Mouse (Mus musculus): ENCODE measurements around the gene Marveld1.

Marveld1 gene

GRCm38 (mm10) chr19:42139724-42140517 is 7.3 kb upstream of the Marveld1 start:
- in situ Hi-C loops (cut with MboI), result no loop called here

DNA sequence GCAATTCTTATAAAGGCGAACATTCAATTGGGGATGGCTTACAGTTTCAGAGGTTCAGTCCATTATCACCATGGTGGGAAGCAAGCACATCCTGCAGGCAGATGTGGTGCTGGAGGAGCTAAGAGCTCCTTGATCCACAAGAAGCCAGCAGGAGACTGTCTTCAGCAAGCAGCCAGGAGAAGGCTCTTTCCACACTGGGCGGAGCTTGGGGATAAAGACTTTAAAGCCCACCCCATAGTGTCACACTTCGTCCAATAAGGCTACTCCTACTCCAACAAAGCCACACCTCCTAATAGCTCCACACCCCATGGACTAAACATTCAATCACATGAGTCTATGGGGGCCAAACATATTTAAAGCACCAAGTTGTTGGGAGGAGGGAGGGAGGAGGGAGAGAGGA is 5.2 kb upstream of the Marveld1 start:
- in situ Hi-C loops (cut with MboI), result no loop called here

GRCm38 (mm10) chr19:42142757-42143156 is 4.4 kb upstream of the Marveld1 start:
- in situ Hi-C loops (cut with MboI), result no loop called here

DNA sequence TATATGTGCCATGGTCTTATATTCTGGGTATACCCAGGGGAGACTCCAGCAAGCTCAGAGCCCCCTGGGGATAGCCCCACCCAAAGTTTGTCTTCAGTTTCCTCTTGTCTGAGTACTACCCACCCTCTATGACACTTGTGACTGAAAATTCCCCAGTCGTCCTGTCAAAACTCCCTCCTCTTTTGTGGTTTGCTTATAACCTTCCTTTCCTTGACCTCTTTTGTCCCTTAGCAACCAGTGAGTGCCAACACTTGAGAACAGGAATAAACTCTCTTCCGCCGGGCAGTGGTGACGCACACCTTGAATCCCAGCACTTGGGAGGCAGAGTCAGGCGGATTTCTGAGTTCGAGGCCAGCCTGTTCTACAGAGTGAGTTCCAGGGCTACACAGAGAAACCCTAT is 3.1 kb upstream of the Marveld1 start:
- in situ Hi-C loops (cut with MboI), result no loop called here

GRCm38 (mm10) chr19:42144541-42145167 is 2.5 kb upstream of the Marveld1 start:
- in situ Hi-C loops (cut with MboI), result no loop called here

DNA sequence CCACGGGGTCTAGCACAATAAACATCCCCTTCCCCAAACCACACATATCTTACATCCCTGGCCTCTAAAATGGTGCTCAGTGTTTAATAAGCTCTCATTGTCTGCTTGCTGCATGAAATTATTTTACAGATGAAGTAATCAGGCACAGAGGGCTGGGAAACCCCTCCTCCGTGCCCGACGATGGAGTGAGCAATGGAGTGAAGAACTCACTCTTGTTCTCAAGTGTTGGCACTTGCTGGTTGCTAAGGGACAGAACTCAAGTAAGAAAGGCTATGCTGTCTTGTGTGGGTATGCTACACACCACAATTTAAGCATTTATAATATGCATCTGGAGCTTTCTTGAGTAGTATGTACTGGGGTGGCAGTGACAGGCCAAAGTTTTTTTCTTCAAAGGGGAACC is 2.0 kb upstream of the Marveld1 start:
- in situ Hi-C loops (cut with MboI), result no loop called here

DNA sequence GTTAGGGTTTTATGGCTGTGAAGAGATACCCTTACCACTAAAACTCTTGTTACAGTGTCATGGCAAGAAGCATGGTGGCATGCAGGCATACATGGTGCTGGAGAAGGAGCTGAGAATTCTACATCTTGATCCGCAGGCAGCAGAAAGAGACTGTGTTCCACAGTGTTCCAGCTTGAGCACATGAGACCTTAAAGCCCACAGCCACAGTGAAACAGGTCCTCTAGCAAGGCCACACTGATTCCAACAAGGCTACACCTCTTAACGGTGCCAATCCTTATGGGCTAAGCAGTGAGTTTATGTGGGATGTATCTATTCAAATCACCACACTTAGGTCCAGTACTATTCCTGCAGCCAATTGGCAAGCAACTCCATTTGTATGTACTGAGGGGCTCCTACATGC is 1.5 kb upstream of the Marveld1 start:
- in situ Hi-C loops (cut with MboI), result no loop called here

DNA sequence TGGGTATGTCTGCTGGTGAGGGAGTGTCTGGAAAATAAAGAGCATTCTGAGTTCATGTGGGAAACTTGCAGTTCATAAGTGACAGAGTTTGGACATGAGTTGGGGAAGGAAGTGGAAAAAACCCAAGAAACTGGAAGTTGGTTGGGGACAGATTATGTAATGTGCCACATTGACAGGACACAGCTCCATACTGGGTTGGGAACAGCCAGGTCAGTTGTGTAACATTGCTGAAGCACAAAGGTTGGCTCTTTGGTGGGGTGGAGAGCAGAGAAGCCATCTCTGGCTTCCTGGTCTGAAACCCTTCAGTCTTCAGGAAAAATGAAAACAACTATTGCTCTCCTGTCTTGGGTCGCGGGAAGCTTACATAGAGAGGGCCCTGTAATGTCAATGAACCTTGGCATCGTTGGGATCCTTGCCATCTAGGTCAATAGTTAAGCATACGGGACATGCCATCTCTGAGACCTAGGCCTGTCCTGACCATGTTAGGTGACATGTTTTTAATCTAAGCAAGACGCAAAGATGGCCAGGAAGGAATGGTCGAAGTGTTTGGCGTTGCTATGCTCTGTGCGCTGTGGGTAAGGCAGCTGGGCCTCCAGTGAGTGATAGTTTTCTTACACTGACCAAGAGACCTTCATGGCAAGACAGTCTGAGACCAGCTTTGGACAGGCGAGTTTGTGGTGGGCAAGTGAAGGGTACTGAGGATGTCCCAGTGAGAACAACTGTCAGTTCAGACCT is 757 bp upstream of the Marveld1 start:
- in situ Hi-C loops (cut with MboI), result no loop called here

DNA sequence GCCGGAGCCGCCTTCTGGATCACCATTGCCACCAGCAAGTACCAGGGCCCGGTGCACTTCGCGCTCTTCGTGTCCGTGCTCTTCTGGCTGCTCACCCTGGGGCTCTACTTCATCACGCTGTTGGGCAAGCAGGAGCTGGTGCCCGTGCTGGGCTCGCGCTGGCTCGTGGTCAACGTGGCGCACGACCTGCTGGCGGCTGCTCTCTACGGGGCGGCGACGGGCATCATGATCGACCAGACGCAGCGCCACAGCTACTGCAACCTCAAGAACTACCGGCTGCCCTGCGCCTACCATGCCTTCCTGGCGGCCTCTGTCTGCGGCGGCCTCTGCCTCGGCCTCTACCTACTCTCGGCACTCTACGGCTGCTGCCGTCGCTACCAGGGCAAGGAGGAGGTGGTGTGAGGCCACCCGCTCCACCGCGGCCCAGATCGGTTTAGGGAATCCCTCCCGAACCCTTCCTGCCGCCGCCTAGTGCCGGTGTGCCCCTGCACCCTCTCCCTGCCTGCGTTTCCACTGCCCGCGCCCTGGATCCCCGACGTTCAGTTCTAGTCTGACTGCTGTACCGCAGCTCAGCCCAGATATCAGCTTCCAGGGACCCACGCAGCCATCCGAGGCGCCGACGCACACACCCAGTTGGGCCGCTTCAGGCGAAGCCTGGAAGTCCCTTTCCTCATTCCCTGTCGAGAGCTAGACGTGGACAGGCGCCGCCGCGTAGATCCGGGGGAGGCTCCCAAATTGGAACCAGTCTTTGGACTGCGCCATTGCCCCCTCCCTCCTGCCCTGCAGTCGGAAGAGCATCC is 769 bp downstream of the Marveld1 start:
- in situ Hi-C loops (cut with MboI), result no loop called here

GRCm38 (mm10) chr19:42148569-42148860 is 1.3 kb downstream of the Marveld1 start:
- in situ Hi-C loops (cut with MboI), result no loop called here

GRCm38 (mm10) chr19:42151990-42152389 is 4.8 kb downstream of the Marveld1 start:
- in situ Hi-C loops (cut with MboI), result no loop called here

DNA sequence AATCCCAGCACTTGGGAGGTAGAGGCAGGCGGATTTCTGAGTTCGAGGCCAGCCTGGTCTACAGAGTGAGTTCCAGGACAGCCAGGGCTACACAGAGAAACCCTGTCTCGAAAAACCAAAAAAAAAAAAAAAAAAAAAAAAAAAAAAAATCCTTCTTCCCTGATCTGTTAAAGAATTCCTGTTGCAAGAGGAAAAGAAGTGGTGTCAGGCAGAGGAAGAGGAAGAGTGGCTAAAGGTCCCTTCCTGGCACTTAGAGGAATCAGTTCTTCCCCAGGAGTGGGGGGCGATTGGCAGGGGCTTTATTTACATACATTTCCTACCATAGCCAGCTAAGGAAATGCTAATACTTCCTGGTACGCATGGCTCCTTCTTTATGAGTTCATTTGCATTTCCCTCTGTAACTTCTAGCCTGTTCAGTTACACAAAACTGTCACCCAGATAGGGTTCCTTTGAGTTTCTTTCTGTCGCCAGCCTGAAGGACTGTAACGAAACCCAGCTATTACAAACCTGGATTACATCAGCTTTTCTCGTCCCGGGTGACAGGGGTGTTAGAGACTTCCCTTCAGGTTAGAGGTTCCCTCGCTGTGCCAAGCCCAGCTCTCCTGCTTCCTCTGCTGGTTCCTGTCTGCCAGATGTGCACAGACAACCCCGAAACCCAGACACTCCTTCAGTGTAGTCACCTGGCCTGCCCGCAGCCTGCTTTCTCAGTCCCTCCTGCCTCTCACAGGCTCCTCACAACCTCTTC is 10.5 kb downstream of the Marveld1 start:
- in situ Hi-C loops (cut with MboI), result no loop called here

DNA sequence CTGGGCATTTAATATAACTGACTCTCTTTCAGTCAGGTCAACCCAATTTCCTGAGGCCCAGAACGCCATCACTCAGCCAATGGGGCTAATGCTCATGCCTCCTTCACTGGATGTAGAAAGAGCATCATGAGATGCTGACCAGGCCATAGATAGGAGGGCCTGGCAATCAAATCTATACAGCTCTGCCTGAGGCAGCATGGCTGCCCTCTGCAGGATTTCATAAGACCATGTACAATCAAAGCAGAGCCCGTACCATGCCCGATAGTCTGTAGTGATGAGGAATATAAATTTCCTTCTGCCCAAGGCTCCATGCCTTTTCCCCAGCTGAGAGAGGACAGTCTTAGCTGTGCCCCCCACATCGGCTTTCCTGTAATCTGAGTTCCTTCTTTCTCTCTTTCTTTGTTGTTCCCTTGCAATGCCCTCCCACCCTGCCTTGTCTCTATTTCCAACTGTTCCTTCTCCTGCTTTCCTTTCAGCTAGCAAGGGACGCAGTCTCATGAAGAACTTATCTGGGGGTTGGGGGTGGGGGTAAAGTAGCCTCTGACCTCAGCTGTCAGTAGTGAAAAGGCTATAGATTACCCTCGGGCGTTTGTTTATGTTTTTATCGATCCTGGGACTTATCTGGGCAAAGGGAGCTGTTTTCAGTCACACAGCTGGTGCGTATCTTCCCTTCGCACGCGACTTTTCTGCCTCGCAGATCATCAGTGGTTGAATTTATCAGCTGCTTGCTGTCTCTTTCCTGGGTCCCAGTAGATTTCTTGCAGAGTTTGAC is 11.2 kb downstream of the Marveld1 start:
- in situ Hi-C loops (cut with MboI), result no loop called here

DNA sequence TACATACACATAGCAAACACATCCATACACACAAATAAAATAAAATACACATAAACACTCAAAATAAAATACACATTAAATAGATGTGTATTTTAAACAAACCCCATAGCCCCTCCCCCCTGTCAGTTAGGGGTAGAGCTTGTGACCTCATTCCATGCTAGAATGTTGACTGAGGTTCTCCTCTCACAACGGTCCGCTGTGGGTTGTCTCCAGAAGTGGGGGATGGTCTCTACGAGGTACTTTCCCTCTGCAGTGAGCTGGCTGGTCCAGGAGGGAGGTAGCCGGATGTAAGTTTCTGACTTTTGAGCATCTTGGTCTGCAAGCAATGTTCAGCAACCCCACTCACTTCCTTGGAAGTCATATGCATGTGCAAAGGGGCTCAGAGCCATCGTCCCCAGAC is 16.6 kb downstream of the Marveld1 start, which contains the start of gene Zfyve27:
Gene Zfyve27 (plus strand): TSS at position 188 of the 400 bp plus-strand sequence.
- in situ Hi-C loops (cut with MboI), result no loop called here

DNA sequence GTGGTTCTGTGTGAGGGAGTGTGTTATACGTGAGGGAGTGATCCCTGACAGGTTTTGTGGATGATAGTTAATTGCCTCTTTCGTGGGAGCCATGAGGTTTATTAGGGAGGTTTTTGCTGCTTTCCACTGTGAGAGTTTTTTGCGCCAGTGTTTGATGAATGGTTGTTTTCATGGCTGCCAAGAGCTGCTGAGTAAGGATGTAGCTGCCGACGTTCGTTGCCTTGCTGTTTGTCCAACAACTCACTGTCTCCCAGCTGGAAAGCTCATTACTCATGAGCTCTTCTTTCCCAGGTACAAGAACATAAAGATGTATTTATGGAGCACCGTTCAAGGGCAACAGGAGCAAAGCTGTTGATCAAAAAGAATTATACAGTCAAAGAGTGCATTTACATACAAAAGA is 17.0 kb downstream of the Marveld1 start:
- in situ Hi-C loops (cut with MboI), result no loop called here

- in situ Hi-C loops (cut with MboI), result no loop called here
These were observed 18.9 kb downstream of the Marveld1 start for GRCm38 (mm10) chr19:42166130-42166529.

DNA sequence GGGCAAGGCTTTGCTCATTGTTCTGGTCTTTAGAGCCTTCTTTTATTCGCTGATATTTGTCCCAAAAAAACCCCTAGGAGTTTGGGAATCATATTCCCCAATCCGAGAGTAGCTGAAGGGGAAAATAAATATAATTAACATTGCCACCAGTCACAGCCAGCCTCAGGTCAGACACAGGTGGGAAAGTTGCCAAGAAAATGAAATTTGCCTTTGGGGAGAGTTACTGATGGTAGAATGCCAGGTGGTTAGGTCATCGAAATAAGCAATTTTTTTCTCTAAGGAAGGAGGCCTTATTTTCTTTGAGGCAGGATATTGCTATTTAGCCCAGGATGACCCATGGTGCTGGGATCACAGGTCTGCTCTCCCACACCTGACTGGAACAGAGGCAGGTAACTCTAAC is 19.6 kb downstream of the Marveld1 start:
- in situ Hi-C loops (cut with MboI), result no loop called here

- in situ Hi-C loops (cut with MboI), result no loop called here
These were observed 20.3 kb downstream of the Marveld1 start for GRCm38 (mm10) chr19:42167489-42167888.

- in situ Hi-C loops (cut with MboI), result no loop called here
These were observed 22.2 kb downstream of the Marveld1 start for GRCm38 (mm10) chr19:42169322-42169975.
